Mouse (Mus musculus) granulocyte monocyte progenitor cell, adult 5-6 weeks (primary cell): ENCODE results near the gene Tmem120a. TPM values are rescaled to one million over a fixed set of nuclear protein-coding genes. Genes with fewer than 3 reads are reported as not detected.
A peak's percentile ranks its signal among the peaks of the same experiment; 100 is the strongest.

Experiments used
- ATAC-seq: replicated peaks from 2 replicates; pipeline ENCODE4 v1.8.0; 2016; ENCODE audit warnings: mild to moderate bottlenecking, moderate TSS enrichment, inconsistent platforms; ENCODE audit not compliant: poor library complexity, severe bottlenecking
- total RNA-seq, 2 experiments: library from RNA; stranded (forward) in 1 of 2; stranded (reverse) in 1 of 2; fragments of 200-712, 200-1000 nt in 1 of 2; fragments of >200 nt in 1 of 2; fragmentation: Nextera tagmentation in 1 of 2; gene quantifications; 2 replicates each; pipeline ENCODE4 v1.2.3; 2014 to 2017

Tmem120a gene
- total RNA-seq (2014; fragmentation: Nextera tagmentation) (19.1 and 22.9 TPM in 2 replicates), total RNA-seq (2017) (17.6 and 26.4 TPM in 2 replicates)

GRCm38 (mm10) chr5:135743741-135744609, at the start of gene Tmem120a:
Gene Tmem120a, minus strand, starts transcription at chr5:135744448.
- ATAC-seq: peak; percentile 98

- no peak for ATAC-seq
Measured at GRCm38 (mm10) chr5:135782901-135783300, 38.7 kb upstream of the Tmem120a start.

- ATAC-seq: peak; percentile 6
Measured at GRCm38 (mm10) chr5:135780331-135780730, 36.1 kb upstream of the Tmem120a start.

GRCm38 (mm10) chr5:135778471-135779445, 34.5 kb upstream of the Tmem120a start, which contains the start of gene Mdh2:
Gene Mdh2, plus strand, starts transcription at chr5:135778480.
- ATAC-seq: peak; percentile 85

- no peak for ATAC-seq
Measured at GRCm38 (mm10) chr5:135777796-135778470, 33.7 kb upstream of the Tmem120a start, which contains the start of gene Styxl1. Gene Styxl1, minus strand, starts transcription at chr5:135778385.

- ATAC-seq: no peak
Measured at GRCm38 (mm10) chr5:135776546-135776945, 32.3 kb upstream of the Tmem120a start.

- ATAC-seq: peak; percentile 85
Measured at GRCm38 (mm10) chr5:135772519-135772918, 28.3 kb upstream of the Tmem120a start.

GRCm38 (mm10) chr5:135764971-135765370, 20.7 kb upstream of the Tmem120a start:
- no peak for ATAC-seq

- peak; percentile 79 for ATAC-seq
Measured at GRCm38 (mm10) chr5:135763526-135763925, 19.3 kb upstream of the Tmem120a start.

- no peak for ATAC-seq
Measured at GRCm38 (mm10) chr5:135761881-135762280, 17.6 kb upstream of the Tmem120a start.

- no peak for ATAC-seq
Measured at GRCm38 (mm10) chr5:135751595-135751994, 7.3 kb upstream of the Tmem120a start.

GRCm38 (mm10) chr5:135751041-135751440, 6.8 kb upstream of the Tmem120a start:
- no peak for ATAC-seq

- ATAC-seq: no peak
Measured at GRCm38 (mm10) chr5:135744742-135745141, 494 bp upstream of the Tmem120a start.

GRCm38 (mm10) chr5:135742941-135743740, 1.1 kb downstream of the Tmem120a start:
- peak; percentile 53 for ATAC-seq

- no peak for ATAC-seq
Measured at GRCm38 (mm10) chr5:135742156-135742555, 2.1 kb downstream of the Tmem120a start.

GRCm38 (mm10) chr5:135738266-135738665, 6.0 kb downstream of the Tmem120a start:
- ATAC-seq: no peak

- no peak for ATAC-seq
Measured at GRCm38 (mm10) chr5:135737154-135737553, 7.1 kb downstream of the Tmem120a start.

GRCm38 (mm10) chr5:135736544-135736943, 7.7 kb downstream of the Tmem120a start:
- no peak for ATAC-seq

GRCm38 (mm10) chr5:135735741-135736140, 8.5 kb downstream of the Tmem120a start:
- no peak for ATAC-seq
